Mouse (Mus musculus): ENCODE data around the gene Stk32c. TPM values are rescaled to one million over a fixed set of nuclear protein-coding genes. Genes with fewer than 3 reads are reported as not detected.

The Stk32c gene
- total and polyA plus RNA-seq, 2 experiments from 2014 or later, result 0.42 TPM; not detected in 1

DNA sequence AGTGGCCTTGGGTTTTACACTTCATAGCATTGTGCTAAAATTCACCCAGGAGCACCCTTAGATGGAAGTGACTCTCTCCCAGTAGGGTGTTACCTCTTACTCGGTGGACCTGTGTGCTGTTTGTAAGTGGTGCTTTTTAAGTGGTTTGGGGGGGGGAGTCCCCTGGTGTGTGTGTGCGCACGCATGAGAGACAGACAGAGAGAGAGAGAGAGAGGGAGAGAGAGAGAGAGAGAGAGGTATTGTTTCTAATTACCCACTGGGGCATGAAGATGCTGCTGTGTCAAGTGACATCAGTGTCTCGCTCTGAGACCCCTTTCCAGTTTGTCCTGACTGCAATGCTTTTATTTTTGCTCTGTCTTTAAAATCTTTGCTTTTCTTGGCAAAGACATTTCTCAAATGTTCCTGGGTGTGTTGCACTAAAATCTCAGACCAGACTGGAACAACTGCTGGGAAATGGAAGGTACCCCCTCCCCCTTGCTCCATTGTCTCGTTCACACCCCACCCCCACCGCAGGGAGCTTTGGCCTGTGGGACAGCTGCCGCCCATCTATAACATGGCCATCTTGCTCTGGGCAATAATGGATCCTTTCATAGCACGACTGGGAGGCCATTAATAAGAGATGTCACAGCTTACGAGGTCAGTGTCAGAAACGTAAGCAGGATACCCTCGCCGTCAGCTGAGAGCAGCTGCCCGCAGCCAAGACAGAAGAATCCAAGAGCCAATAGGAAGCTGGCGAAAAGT is 137.9 kb downstream of the Stk32c start:
- no peaks in the 10 kb centered on the region for H3K36me3 ChIP-seq (replicated peaks; ENCODE audit: control insufficient read depth, insufficient read depth, low read length)
- no peak overlapping the region for H3K4me2 ChIP-seq (ENCODE audit: low read depth, low read length)
- no peak overlapping the region for H3K27ac ChIP-seq (ENCODE audit: low read depth)
- DNase-seq (ENCODE audit: low spot score) (no peak), ATAC-seq (ENCODE audit: insufficient read depth, low read depth) (no peak)
- no peak overlapping the region for H3K9ac ChIP-seq (replicated peaks; ENCODE audit: low read depth, low read length)
- H3K4me1 ChIP-seq (ENCODE audit: control insufficient read depth, insufficient read depth), result no peaks in the 10 kb centered on the region
- H3K9me3 ChIP-seq (replicated peaks; ENCODE audit: control insufficient read depth, low read length), result no peaks in the 10 kb centered on the region
- 68% methylated on average over 14 of the region's 14 CpGs for WGBS
- H3K27me3 ChIP-seq (ENCODE audit: control insufficient read depth, insufficient read depth, low read length), result no peaks in the 10 kb centered on the region
- no peak for TF ChIP-seq CTCF (IDR thresholded peaks at IDR 0.05; ENCODE audit: low read depth)
- TF ChIP-seq EP300 (IDR thresholded peaks at IDR 0.05; ENCODE audit: low read depth), result no peak
- no peak overlapping the region for H3K4me3 ChIP-seq (ENCODE audit: low read depth, low read length)

GRCm38 (mm10) chr7:139074189-139074588 is 138.9 kb downstream of the Stk32c start:
- Histone ChIP-seq H3K27me3 (ENCODE audit: control insufficient read depth, insufficient read depth, low read length) (no peaks in the 10 kb centered on the region), H3K4me1 (ENCODE audit: control insufficient read depth, insufficient read depth) (no peaks in the 10 kb centered on the region), H3K4me2 (ENCODE audit: low read depth, low read length) (no peak overlapping the region), H3K9me3 (replicated peaks; ENCODE audit: control insufficient read depth, low read length) (no peaks in the 10 kb centered on the region), H3K27ac (ENCODE audit: low read depth) (no peak overlapping the region), H3K9ac (replicated peaks; ENCODE audit: low read depth, low read length) (no peak overlapping the region), H3K4me3 (ENCODE audit: low read depth, low read length) (no peak overlapping the region), H3K36me3 (replicated peaks; ENCODE audit: control insufficient read depth, insufficient read depth, low read length) (no peaks in the 10 kb centered on the region)
- WGBS, result 26% methylated on average over 6 of the region's 6 CpGs
- DNase-seq (ENCODE audit: low spot score) (no peak), ATAC-seq (ENCODE audit: insufficient read depth, low read depth) (no peak)
- TF ChIP-seq EP300 (IDR thresholded peaks at IDR 0.05; ENCODE audit: low read depth) (no peak), CTCF (IDR thresholded peaks at IDR 0.05; ENCODE audit: low read depth) (no peak)

DNA sequence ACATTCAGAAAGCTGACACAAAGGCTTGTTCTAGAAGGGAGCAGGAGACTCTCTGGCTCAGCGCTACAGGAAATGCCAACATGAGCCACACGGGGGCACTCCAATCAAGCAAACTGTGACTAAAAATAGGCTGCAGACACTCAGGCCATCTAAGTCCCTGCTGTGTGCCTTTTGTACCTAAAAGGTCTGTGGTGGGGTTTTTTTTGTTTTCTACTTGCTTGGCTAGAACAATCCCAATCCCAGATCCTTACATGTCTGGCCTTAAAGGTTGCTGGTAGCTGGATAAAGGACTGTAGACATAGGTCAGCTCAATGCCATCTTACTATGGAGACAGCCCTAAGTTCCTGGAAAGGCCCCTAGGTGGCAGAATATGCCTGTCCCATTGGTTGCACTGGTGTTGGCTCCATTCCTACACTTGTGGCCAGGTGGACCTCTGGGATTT is 144.9 kb downstream of the Stk32c start:
- no peaks in the 10 kb centered on the region for H3K36me3 ChIP-seq (replicated peaks; ENCODE audit: control insufficient read depth, insufficient read depth, low read length)
- H3K27ac ChIP-seq (ENCODE audit: low read depth), result no peak overlapping the region
- H3K27me3 ChIP-seq (ENCODE audit: control insufficient read depth, insufficient read depth, low read length), result no peaks in the 10 kb centered on the region
- no peaks in the 10 kb centered on the region for H3K9me3 ChIP-seq (replicated peaks; ENCODE audit: control insufficient read depth, low read length)
- no peak for TF ChIP-seq EP300 (IDR thresholded peaks at IDR 0.05; ENCODE audit: low read depth)
- peak; percentile 62 for TF ChIP-seq CTCF (IDR thresholded peaks at IDR 0.05; ENCODE audit: low read depth)
- H3K9ac ChIP-seq (replicated peaks; ENCODE audit: low read depth, low read length), result no peak overlapping the region
- no peak overlapping the region for H3K4me3 ChIP-seq (ENCODE audit: low read depth, low read length)
- DNase-seq (ENCODE audit: low spot score) (peak; percentile 60), ATAC-seq (ENCODE audit: insufficient read depth, low read depth) (peak; percentile 75)
- H3K4me1 ChIP-seq (ENCODE audit: control insufficient read depth, insufficient read depth), result no peaks in the 10 kb centered on the region
- H3K4me2 ChIP-seq (ENCODE audit: low read depth, low read length), result no peak overlapping the region
- 0% methylated on average over 2 of the region's 2 CpGs for WGBS

DNA sequence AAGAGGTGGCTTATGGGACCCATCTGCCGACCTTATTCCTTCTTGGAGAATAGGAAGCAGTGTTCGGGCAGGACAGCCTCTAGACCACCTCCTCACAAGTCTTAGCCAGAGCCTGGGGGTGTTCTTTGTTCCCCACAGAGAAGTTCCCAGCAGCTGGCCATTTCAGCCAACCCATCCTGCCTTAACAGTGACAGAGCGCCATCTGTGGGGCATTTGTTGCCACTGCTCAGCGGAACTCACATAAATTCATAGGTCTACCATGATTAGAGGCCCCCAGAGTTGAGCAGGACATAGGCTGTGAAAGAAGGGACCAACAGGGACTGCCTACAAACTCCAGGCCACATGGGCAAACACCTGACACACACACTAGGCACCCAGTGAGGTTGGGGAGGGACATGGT is 149.7 kb downstream of the Stk32c start:
- ATAC-seq (ENCODE audit: insufficient read depth, low read depth), result no peak
- 50% methylated on average over 4 of the region's 4 CpGs for WGBS
- no peak overlapping the region for H3K9ac ChIP-seq (replicated peaks; ENCODE audit: low read depth, low read length)
- TF ChIP-seq EP300 (IDR thresholded peaks at IDR 0.05; ENCODE audit: low read depth) (no peak), CTCF (IDR thresholded peaks at IDR 0.05; ENCODE audit: low read depth) (peak; percentile 15; the same call in 1 of the 2 replicates)
- H3K4me3 ChIP-seq (ENCODE audit: low read depth, low read length), result no peak overlapping the region
- H3K9me3 ChIP-seq (replicated peaks; ENCODE audit: control insufficient read depth, low read length), result no peaks in the 10 kb centered on the region
- H3K4me1 ChIP-seq (ENCODE audit: control insufficient read depth, insufficient read depth), result no peaks in the 10 kb centered on the region
- H3K27me3 ChIP-seq (ENCODE audit: control insufficient read depth, insufficient read depth, low read length), result no peaks in the 10 kb centered on the region
- no peak for DNase-seq (ENCODE audit: low spot score)
- H3K4me2 ChIP-seq (ENCODE audit: low read depth, low read length), result no peak overlapping the region
- no peak overlapping the region for H3K27ac ChIP-seq (ENCODE audit: low read depth)
- H3K36me3 ChIP-seq (replicated peaks; ENCODE audit: control insufficient read depth, insufficient read depth, low read length), result no peaks in the 10 kb centered on the region

Other genes with a start within 250 kb of the Stk32c start
- gene Dpysl4, start 127.3 kb downstream of the Stk32c start, total RNA-seq (2014; rRNA removed; ENCODE audit: low replicate concordance), result 0.11 and 4.1 TPM in 2 replicates
- 0.75 and 1.3 TPM in 2 replicates for gene Dpysl4, start 127.3 kb downstream of the Stk32c start, polyA plus RNA-seq (2015; fragmentation: Nextera tagmentation; extraction: Ambion mirVana)
- gene Lrrc27, start 319 bp downstream of the Stk32c start, total RNA-seq (2014; rRNA removed; ENCODE audit: low replicate concordance), result 1.9 and 2.9 TPM in 2 replicates
- gene Lrrc27, start 319 bp downstream of the Stk32c start, polyA plus RNA-seq (2015; fragmentation: Nextera tagmentation; extraction: Ambion mirVana), result 3.9 and 5.0 TPM in 2 replicates
- 9.0 and 9.4 TPM in 2 replicates for gene Pwwp2b, start 35.2 kb upstream of the Stk32c start, total RNA-seq (2014; rRNA removed; ENCODE audit: low replicate concordance)
- gene Pwwp2b, start 35.2 kb upstream of the Stk32c start, polyA plus RNA-seq (2015; fragmentation: Nextera tagmentation; extraction: Ambion mirVana), result 6.0 and 7.4 TPM in 2 replicates
- 43.4 and 44.1 TPM in 2 replicates for gene Inpp5a, start 175.8 kb upstream of the Stk32c start, total RNA-seq (2014; rRNA removed; ENCODE audit: low replicate concordance)
- 57.9 and 65.2 TPM in 2 replicates for gene Inpp5a, start 175.8 kb upstream of the Stk32c start, polyA plus RNA-seq (2015; fragmentation: Nextera tagmentation; extraction: Ambion mirVana)